Mouse (Mus musculus): ENCODE data around the gene Htr5b.

Htr5b gene

DNA sequence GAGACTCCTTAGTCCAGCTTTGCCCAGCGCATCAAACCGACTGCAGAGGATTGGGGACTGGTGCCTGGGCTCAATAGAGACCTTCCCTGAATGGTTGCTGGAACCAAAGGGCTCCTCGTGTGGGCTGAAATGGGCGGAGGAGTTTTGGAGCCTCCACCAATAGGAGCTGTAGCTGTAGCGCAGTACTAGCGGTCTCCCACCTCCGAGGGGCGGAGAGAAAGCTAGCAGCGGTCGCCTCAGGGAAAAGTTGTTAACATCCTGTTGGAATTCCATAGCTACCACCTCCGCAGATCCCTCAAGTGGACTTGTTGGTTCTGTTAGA, at the start of gene Htr5b:
Gene Htr5b, minus strand, starts transcription at position 67 of the 322 bp plus-strand sequence.
- DNase-seq (ENCODE audit: low read depth in 2 of 2, low spot score in 2 of 2), result no peak

DNA sequence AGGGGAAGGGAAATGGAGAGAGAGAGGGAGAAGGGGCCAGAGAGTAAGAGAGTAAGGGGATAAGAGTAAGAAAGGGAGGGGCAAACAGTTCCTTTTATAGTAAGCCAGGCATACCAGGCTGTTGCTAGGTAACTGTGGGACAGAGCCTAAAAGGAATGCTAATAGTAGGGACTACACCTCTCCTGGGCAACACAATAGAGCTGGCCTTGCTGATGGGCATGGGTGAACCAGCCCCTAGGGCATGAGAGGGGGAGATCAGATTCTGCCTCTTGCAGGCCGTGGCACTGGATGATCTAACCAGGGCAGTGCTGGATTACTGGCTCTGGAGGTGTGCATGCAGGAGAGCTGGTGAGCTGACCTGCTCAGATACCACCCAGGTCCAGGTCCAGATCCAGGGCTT, 49.2 kb upstream of the Htr5b start:
- DNase-seq (ENCODE audit: low read depth in 2 of 2, low spot score in 2 of 2), result no peak

DNA sequence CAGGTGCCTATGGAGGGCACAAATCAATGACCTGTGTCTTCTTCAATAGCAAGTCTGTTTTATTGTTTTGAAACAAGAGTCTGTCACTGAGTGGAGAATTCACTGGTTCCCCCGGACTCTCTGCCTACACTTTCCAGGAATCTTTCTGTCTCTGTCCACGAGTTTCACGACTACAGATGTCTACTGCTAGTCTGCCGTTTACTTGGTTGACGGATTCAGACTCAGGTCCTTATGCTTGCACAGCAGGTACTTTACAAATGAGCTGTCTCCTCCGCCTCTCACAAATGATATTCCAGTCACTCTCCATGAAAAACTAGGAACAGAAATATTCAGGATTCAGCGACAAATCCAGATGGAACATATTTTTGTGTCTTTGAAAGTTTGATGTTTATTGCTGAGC, 42.3 kb upstream of the Htr5b start:
- DNase-seq (ENCODE audit: low read depth in 2 of 2, low spot score in 2 of 2), result no peak

DNA sequence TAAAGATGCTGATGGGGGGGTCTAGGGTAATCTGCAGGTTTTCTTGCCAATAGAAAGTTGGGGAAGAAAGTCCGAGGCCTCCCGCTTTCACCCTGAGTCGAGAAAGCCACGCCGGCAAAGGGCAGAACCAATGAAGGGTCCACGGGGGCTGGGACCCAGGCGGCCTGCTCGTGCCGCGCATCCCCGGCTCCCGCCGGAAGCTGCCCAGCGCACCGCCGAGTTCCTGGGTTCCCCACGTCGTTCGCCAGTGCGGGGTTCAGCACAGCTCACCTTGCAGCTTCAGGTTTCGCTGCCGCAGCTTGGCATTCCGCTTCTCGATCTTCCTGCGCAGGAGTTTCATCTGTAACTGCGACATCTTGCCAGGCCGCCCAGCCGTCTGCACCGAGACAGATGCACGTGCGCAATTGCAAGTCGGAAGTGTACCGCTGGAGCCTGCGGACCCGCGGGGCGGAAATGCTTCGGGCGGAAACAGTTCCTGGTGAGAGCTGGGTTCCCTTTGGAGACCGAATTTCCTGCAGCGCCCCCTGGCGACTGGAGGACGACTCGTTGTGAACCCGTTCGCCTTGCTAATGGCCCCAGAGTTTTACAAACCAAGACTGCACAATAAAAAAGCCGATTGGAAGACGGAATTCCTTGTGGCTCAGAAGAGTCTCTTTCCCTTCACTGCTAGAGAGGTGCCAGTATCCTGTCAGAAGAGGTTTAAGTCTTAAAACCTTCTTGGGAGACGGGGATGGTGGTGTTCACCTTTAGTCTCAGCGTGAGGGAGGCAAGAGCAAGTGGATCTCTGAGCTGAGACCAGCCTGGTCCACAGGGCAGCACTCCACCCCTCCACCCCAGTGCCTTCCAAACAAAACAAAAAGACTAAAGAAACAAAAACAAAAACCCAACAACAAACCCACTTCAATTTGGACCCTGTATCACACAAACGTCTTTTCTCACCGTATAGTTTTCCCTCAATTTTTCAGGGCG, 39.5 kb upstream of the Htr5b start, which contains the start of gene Ddx18:
Gene Ddx18, minus strand, starts transcription at position 469 of the 969 bp plus-strand sequence.
- DNase-seq (ENCODE audit: low read depth in 2 of 2, low spot score in 2 of 2), result peak; percentile 98

DNA sequence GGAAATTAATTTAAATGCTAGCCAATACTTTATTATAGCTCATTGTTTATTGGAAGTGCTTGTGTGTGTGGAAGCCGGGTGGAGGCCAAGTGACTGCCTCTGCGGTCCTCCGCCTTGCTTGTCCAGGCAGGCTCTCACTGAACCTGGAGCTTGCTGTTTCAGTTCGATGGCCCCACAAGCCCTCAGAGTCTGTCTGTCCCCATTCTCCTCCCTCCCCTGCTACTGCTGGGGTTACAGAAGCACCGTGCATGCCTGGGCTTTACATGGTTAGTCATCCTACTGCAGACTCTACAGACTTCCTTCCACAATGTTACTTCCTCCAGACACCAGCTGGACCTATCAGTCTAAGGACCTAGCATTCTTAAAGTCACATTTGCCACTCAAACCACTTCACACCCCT, 29.6 kb upstream of the Htr5b start:
- no peak for DNase-seq (ENCODE audit: low read depth in 2 of 2, low spot score in 2 of 2)

DNA sequence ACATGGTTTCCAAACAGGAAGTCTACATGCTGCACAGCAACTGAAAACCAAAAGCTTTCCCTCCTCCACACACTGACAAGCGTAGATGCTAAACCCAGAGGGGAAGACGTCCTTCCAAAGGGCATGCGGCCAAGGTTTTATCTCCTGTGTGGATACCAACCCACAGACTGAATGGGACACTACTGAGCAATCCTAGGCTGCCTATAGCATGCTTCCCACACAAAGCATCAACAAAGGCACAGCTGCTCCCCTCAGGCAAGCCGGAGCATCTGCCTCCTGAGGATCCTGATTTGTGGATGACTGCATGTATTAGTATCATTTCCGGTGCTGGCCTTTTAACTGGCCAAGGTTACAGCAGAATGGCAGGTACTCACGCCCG, 23.2 kb upstream of the Htr5b start:
- DNase-seq (ENCODE audit: low read depth in 2 of 2, low spot score in 2 of 2), result no peak

DNA sequence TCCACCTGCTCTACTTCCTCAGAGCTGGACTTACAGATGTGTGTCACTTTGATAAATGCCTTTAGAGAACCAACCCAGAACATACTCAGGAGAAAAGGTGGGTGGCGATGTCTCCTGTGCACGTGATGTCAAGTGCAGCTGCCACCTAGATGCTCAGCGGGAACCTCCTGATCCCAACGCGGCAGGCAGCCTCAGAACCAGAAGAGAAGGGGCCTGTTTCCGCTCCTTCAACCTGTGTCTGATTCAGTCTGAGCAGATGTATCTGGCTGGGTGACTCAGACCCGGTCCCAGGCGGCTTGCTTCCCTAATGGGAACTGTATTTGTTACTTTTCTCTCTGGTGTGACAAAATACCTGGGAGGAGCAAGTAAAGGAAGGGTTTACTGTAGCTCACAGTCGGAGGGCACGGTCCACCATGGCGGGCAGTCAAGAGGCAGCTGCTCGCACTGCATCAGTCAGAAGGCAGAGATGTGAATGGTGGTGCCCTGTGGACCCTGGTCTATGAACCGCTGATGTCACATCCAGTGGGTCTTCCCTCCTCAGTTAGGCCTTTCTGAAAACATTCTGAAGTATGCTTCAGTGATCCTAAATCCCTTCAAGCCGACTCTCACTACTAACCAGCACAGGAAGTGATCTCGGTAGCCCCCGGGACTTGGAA, 22.7 kb upstream of the Htr5b start:
- no peak for DNase-seq (ENCODE audit: low read depth in 2 of 2, low spot score in 2 of 2)

DNA sequence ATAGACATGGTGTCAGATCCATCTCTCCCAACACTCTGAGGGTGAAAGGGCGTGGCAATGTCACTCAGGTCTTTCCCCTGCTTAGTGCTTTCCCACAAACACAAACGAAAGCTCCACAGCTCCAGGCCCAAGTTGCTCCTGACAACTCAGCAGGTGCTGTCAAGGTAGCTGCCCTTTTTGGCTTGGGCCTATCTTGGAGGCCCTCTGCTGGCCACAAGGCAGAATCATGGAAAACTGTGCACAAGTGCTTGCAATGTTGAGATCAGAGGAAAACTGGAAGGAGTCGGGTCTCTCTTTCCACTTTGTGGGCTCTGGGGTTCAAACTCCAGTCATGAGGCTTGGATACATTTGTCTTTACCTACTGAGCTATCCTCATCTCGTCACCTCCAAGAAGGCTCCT, 21.2 kb upstream of the Htr5b start:
- no peak for DNase-seq (ENCODE audit: low read depth in 2 of 2, low spot score in 2 of 2)

DNA sequence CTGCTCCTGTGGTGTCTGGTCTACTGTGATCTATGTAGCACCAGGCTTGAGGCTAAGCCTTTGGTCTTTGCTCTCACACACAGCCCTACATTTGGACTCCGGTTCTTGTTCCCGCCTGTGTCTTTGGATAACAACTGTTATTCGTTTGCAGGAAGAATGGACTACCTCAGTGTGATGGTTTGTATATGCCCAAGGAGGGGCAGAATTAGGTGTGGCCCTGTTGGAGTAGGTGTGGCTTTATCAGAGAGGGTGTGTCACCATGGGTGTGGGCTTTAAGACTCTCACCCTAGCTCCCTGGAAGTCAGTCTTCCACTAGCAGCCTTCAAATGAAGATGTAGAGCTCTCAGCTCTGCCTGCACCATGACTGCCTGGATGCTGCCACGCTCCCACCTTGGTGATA, 20.4 kb upstream of the Htr5b start:
- DNase-seq (ENCODE audit: low read depth in 2 of 2, low spot score in 2 of 2), result no peak

DNA sequence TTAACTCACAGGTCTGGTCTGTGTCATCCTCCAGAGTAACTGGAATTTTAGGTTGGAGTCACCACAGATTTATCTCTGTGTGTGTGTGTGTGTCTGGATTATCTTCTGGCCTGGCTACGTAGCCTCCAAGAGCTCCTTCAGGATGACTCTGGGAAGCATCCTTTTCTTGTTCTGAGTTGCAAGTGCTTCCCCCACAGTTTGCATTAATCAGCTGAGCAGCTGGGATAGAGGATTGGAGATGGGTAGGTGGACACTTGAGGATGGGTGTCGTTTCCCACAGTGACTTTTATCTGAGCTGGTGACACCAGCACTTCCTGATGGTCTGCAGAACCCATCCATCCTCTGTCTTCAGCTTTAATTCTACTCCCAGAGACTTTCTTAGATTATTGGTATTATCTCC, 18.6 kb upstream of the Htr5b start:
- DNase-seq (ENCODE audit: low read depth in 2 of 2, low spot score in 2 of 2), result no peak

DNA sequence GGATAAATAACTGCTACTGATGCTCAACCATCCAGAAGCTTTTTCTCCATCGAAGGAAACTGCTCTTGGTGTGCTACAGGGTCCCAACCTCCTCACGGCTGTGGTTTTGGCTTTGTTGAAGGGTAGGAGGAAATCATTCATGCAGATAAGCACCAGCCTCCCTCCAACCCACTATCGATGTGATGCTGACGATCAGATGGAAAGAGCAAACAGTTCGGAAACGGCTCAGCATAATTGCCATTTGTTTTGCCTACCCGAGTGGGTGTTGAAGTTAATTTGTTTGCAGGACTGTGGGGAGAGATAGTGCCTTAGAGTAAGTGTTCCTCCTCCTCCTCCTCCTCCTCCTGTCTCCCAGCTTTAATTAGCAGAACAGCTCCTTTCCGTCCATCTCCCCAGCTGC, 12.1 kb upstream of the Htr5b start:
- DNase-seq (ENCODE audit: low read depth in 2 of 2, low spot score in 2 of 2), result no peak

DNA sequence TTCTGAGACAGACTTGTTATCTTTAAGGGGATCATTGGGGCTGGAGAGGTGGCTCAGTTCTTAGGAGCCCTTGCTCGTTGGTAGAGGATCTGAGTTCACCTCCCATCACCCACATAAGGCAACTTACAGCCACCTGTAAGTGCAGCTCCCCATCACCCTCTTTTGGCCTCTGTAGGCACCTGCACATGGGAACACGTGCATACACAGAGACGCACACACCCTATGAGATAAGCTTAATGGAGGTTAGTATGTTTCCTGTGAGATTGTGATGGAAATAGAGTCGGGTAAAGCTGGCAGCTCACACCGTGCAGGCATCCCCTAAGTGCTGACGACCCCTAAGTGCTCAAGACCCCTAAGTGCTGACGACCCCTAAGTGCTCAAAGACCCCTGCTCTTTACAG, 3.2 kb upstream of the Htr5b start:
- no peak for DNase-seq (ENCODE audit: low read depth in 2 of 2, low spot score in 2 of 2)

DNA sequence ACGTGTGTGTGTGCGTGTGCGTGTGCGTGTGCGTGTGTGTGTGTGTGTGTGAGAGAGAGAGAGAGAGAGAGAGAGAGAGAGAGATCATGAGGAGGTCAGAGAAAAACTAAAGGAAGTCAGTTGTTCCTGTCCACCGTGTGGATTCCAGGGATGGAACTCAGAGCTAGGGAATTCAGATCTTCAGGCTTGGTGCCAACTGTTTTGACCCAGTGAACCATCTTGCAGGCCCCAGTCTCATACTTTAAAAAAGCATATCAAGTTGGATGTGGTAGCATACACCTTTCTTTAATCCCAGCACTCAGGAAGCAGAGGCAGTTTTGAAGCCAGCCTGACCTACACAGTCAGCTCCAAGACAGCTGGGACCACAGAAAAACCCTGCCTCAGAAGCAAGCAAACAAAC, 1.0 kb upstream of the Htr5b start:
- no peak for DNase-seq (ENCODE audit: low read depth in 2 of 2, low spot score in 2 of 2)

DNA sequence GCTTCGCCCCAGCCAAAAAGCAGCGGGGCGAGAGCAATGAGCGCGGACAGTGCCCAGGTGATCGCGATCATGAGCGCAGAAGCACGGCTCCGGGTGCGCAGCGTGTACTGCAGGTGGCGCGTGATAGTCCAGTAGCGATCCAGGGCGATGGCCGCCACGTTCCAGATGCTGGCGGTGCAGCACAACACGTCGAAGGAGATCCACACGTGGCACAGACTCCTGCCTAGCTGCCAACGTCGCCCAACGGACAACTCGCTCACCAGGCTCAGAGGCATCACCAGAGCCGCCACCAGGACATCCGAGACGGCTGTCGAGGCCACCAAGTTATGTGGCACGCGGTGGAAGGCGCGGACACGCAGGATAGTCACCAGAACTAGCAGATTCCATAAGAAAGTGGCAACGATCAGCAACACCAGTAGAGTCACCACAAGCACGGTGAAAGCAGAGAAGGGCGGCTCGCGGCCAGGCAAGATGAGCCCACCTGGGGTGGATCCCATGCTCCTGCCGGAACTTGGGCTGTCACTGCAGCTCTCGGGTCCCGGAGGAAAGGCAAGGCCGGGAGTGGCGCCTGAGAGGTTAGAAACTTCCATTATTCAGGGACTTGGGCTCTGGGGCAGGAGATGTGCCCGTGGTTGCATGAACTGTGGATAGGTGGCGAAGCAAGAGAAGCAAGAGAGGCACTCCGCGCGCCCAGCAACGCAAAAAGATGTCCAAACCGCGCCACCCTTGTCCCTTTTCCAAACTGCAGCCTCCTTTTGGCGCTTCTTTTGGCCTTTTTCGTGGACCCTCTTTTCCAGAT, 466 bp downstream of the Htr5b start:
- no peak for DNase-seq (ENCODE audit: low read depth in 2 of 2, low spot score in 2 of 2)

DNA sequence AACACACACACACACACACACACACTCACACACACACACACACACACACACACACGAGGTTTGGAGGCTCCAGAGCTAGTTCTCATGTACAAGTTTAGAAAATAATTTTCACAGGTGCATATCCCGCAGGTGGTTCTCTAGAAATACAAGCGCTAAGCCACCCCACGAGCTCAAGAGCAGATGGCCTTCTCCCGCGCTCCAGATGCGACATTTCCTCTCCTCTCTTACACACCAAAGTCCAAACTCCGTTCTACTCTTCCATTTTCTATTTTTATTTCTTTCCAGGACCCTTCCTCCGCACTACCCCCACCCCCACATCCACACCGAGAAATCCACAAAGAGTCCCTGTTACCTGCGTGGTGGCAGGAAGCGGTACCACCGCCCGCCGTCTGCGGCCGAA, 1.2 kb downstream of the Htr5b start:
- DNase-seq (ENCODE audit: low read depth in 2 of 2, low spot score in 2 of 2), result no peak

DNA sequence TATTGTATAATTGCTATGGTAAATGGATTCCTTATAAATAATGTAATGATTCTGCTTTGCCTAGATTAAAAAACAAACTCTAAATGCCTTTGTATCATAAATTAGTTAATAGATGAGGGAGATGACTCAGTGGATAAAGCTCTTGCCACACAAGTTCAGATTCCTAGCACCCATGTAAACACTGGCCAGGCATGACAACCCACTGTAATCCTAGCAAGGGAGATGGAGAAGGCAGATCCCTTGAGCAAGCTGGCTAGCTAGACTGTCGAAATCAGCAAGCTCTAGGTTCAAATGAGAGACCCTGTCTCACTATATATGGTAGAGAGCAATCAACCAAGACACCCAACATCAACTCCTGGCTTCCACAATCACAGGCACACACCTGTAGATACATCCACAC, 9.7 kb downstream of the Htr5b start:
- DNase-seq (ENCODE audit: low read depth in 2 of 2, low spot score in 2 of 2), result no peak

DNA sequence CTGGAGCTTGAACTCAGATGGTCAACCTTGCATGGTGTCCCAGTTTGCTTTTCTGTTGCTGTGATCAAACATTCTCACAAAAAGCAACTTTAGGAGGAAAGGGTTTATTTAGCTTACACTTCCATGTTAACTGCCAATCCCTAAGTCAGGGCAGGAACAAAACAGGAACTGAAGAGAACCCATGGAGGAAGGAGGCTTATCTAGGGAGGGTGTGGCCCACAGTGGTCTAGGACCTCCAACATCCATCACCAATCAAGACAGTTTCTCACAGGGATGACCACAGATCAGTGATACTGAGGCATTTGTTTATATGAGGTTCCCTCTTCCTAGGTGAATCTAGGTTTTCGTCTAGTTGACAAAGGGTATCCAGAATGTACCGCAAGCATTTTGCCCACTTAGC, 16.3 kb downstream of the Htr5b start:
- DNase-seq (ENCODE audit: low read depth in 2 of 2, low spot score in 2 of 2), result no peak

DNA sequence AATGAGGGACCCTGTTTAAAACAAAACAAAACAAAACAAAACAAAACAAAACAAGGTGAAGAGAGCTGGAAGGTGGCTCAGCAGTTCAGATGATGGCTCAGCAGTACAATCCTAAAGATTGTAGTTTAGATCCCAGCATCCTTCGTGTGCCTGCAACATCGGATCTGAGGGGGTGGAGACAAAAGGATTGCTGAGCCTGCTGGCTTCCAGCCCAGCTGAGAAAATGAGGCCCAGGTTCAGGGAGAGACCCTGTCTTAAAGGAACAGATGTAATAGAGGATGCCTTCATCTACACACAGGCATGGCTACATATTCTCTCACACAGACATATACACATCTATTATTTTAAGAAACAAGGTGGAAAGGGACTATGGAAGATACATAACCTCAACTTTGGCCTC, 17.1 kb downstream of the Htr5b start:
- DNase-seq (ENCODE audit: low read depth in 2 of 2, low spot score in 2 of 2), result no peak

DNA sequence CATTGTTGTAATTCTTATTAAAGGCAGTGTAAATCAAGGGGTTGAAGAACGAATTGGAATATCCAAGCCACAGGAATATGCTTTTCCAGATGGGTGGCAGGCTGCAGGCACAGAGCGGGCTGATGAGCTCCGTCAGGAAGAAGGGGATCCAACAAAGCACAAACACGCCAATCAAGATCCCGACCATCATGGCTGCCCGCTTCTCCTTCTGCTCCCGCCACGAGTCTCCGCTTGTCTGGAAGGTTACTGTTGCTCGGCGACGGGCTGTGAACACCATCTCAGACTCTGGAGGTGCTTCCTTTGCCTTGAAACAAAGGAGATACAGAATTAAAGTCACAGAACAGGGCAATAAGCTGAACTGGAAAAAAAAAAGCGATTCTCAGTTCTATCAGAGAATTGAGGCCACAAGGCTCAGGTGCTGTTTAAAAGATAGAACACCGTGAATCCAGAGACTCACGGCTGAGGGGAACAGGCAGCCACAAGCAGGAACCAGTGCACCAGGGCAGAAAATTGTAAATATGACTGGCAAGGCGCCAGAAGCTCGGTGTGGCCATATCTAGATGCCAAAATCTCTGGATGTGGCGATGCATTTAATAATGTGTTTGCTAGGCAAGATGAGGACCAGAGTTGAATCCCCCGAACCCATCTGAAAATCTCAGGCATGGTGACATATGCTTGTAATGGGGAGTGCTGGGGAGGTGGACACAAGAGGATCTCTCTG, 17.7 kb downstream of the Htr5b start:
- no peak for DNase-seq (ENCODE audit: low read depth in 2 of 2, low spot score in 2 of 2)

DNA sequence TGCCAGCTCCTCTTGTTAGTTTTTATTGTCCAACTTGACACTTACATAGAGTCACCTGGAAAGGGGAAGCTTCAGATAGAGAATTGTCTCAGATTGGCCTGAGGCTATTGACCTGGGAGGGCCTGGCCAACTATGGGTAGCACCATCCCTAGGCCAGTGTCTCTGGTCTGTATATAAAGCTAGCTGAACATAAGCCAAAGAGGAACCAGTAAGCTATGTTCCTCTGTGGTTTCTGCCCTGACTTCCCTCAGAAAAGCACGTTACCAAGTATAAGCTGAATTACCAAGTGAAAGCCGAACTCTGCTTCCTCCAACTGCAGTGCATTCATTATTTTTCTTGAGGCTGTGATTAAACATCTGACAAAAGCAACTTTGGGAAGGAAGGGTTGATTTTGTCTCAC, 19.5 kb downstream of the Htr5b start:
- no peak for DNase-seq (ENCODE audit: low read depth in 2 of 2, low spot score in 2 of 2)

DNA sequence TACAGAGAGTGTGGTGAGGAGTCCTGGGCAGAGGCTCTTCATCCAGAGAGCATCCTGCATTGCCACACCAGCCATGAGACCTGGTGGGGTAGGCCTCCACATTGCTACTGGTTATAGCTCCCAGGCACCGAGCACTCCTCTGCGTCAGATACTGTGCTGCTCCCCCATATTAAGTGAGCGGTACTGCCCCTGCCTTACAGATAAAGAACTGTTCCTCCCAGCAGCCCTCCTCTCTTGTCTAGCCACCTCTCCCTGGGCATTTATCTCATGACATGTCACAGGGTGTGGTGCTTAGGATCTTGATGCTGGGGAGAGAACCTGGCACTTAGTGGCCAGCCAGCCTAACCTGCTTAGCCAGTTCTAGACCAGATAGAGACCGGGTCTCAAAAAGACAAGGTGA, 31.2 kb downstream of the Htr5b start:
- DNase-seq (ENCODE audit: low read depth in 2 of 2, low spot score in 2 of 2), result no peak

All from CD8-positive naive resting alpha-beta T cell, adult 2 months (primary cell).